Mouse (Mus musculus) 3T3-L1 (cell line): ENCODE data around the gene Scml4.

ENCODE experiments used
- DNase-seq: peaks from one replicate; pipeline ENCODE4 v3.0.0-alpha.2; 2015; ENCODE audit warnings: low read depth, low spot score

Scml4 gene

GRCm38 (mm10) chr10:42860159-42860911 is at the start of gene Scml4:
Scml4 (plus strand) TSS chr10:42860370.
- DNase-seq = peak; percentile 82

GRCm38 (mm10) chr10:42825923-42826322 is 34.2 kb upstream of the Scml4 start:
- DNase-seq = no peak

DNA sequence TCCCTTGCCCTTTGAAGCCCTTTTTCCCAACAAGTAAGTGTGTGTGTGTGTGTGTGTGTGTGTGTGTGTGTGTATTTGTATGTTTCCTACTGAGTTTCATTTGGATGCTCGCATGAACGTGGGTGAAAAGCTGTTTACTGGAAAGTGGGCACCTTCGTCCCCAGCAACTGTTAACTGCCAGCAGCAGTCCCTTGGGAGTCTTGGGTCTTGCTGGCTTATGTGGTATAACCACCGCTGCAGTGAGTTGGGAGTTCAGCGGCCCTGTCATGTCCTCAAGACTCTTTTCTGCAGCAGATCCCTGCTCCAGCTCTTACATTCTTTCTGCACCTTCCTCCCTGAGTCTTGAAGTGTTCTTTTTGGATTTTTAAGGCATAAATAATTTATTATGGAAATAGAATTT is 33.0 kb upstream of the Scml4 start:
- DNase-seq = no peak

DNA sequence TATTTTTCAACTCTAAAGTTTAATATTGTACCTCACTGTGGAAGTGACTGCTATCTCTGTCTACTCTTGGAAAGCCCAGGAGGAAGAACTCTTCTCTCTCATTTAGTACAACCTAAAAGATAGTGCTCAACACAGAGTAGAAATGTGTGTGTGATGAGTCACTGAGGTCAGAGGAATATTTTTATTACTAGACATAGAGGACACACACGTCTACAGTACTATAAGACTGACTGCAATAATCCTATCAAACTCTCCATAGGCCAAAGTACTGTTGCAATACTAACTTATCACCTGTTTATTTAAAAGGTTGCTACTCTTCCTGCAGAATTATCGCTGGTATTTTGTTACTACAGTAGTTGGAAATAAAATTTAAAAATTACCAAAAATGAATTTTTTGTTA is 30.2 kb upstream of the Scml4 start:
- peak; percentile 10 for DNase-seq

GRCm38 (mm10) chr10:42830409-42830808 is 29.8 kb upstream of the Scml4 start:
- DNase-seq = no peak

DNA sequence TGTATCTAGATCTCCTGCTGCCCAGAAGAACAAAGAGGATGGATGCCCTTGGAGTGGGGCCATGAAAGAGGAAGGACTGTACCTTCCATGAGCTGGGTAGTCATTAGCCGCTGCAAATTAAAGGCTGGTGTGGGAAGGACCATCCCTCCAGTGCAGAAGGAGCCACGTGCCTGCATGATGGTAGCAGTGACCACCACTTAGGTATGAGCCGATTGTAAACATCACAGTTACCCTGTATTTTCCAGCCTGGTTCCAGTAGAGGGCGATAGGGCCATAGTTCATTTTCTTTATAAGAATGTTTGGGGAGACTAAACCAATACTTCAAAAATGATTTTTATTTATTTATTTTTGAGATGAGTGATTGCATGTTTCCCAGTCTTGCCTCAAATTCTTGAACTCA is 27.5 kb upstream of the Scml4 start:
- DNase-seq = peak; percentile 50

DNA sequence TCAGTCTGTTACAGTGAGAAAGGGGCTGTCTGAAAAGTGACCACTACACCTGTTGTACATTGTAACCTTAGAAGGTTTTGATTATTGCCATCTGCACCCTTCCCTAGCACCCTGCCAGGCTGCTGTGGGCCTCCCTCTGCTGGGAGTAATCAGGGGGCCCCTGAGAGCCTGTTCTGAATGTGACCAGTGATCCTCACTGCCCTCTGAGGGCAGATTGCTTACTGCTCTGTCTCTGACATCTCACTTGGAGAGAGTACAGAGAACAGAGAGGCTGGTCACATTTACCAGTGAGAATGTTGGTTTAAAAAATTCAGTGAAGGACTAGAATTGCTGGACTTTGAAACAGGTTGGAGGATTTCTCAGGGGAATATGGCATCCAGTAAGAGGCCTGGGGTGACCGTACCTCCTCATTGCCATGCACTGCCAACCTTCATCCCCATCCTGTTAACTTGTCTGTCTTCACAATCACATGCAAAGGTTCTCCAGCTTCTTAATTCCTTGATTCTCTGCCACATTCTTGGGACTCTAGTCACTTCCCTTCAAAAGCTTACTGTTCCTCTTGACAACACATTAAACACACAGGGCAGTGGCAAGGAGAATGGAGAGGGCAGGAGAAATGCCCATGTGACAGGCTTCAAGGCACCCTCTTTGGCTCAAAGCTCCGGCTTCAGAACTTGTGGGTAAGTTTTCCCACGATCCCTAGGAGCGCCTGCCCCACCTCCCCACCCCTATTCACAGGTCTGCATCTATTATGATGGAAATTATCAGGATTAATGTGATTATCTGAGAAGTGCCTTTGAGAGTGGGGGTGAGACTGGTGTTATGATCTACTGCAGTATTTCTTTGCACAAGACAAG is 26.1 kb upstream of the Scml4 start:
- DNase-seq = peak; percentile 66

GRCm38 (mm10) chr10:42838106-42838505 is 22.1 kb upstream of the Scml4 start:
- DNase-seq = no peak

DNA sequence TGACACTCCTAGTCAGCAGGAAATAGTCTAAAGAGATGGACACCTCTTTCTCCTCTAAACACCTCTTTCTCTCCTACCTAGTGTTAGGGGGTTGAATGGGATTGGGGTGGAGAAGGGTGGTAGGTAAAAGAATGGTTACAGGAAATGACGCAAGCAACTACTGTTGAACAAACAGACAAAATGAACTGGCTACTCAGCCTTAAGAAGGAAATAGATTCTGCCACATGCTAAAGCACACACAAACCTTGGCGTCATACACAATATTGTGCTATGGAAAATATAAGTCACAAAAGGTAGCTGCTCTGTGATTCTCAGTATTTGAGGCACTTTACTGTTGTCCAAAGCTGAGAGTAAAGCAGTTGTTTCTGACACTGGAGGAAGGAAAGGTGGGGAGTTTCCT is 21.4 kb upstream of the Scml4 start:
- DNase-seq = no peak

DNA sequence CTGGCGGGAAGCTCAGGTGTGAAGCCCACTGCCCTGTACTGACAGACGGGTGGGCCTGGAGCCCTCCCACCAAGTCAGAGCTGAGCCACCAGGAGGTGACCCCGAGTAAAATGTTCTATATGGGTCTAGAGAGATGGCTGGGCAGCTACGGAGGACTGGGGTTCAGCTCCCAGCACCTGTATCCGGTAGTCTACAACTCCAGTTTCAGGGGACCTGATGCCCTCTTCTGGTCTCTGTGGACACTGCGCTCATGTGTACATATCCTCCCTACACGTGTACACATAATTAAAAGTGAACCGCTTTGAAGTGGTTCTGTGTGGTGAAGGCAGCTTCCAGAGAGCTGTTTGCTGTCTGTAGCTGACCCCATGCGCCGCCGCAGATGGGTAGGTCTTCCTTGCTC is 20.1 kb upstream of the Scml4 start:
- DNase-seq = no peak

- DNase-seq = peak; percentile 21
These were observed 18.5 kb upstream of the Scml4 start for GRCm38 (mm10) chr10:42841531-42842195.

DNA sequence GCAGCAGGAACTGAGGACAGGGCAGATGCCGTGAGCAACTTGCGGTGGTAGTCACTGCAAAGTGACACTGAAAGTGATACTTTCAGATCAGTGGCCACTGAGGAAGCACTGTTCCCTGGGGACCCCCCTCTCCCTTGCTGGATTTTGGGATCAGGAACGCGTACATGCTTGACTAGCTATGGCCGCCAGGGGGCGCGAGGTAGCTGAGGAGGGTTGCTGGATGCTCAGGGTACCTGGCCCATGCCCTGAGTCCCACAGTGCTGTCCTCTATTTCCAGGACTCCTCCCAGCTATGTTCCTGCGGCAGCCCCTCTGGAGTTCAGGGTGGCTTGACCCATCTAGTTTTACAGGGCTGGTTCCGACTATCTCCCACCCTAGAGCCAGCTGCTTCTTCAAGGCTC is 17.8 kb upstream of the Scml4 start:
- peak; percentile 59 for DNase-seq

- peak; percentile 6 for DNase-seq
These were observed 16.8 kb upstream of the Scml4 start for GRCm38 (mm10) chr10:42843416-42843815.

- no peak for DNase-seq
These were observed 14.7 kb upstream of the Scml4 start for GRCm38 (mm10) chr10:42845480-42845879.

DNA sequence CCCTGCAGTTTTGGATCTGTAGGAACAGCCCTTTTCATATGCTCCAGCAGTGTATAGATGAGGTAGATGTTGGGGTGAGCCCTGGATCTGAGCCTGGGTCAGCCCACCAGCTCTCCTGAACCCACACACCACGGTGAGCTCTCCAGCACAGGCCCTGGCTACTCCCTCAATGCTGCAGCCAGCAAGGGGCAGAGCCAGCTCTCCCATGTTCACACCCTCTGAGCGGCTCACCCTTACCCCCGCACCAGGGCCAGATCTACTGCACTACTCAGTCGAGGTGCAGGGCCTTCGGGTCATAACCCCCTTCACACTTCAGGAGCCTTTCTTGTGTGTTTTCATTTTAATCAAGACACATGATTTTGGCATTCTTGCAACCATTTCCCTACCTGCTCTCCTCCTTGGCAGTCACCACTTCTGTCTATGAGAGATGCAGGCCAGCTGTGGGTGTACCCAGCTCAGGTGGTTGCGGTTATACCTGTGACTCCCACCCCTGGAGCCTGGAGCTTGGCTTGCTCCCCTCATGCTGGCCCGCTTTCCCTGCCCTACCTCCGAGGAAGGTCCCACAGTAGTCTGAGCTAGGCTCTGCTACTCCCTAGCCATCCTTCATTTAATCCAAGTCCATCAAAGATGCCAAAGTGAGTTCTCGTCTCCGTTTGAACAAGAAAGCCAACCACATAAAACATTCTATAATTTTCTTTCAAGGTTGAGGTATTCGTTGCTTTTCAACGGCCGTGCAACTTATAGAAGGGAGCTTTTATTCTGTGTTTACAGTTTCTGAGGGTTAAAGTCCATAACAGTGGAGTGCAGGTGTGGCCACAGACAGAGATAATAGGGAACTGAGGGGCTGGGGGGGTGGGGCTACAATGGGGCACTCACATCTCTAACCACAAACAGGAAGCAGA is 11.7 kb upstream of the Scml4 start:
- no peak for DNase-seq

DNA sequence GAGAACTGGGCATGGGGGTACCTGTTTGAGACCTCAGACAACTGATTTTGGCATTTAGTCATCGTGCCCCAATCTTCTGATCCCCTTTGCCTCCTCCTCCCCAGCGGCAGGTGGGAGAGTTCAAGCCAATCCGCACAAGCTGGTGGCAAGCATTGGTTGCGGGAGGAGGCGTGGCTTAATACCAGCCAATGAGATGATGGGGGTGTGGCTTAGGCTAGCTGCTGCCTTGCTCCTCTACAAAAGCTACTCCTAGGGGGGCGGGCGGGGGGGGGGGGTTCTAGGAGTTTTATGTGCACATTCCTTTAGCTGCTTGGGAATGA is 11.1 kb upstream of the Scml4 start:
- DNase-seq = no peak

- DNase-seq = no peak
These were observed 5.3 kb upstream of the Scml4 start for GRCm38 (mm10) chr10:42854838-42855237.

DNA sequence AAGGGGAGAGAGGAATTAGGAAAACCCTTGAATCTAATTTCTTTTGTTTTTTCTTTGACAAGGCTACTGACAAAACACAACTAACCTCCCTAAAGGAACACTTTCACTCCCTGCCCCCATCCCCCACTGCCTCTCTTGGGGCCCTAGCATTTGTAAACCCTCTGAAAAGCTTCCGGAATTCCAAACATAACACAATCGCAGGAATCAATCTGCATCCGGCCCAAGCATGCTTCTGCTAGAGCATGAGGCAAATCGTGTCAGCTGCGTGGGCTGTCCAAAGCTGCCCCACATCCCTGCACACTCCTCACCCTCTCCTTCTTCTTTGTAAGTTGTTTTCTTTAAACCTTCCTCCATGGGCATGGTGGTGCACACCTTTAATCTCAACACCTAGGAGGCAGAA is 4.9 kb upstream of the Scml4 start:
- no peak for DNase-seq

- DNase-seq = no peak
These were observed 3.6 kb upstream of the Scml4 start for GRCm38 (mm10) chr10:42856574-42856973.

- DNase-seq = peak; percentile 52
These were observed 3.1 kb upstream of the Scml4 start for GRCm38 (mm10) chr10:42857021-42857420.

DNA sequence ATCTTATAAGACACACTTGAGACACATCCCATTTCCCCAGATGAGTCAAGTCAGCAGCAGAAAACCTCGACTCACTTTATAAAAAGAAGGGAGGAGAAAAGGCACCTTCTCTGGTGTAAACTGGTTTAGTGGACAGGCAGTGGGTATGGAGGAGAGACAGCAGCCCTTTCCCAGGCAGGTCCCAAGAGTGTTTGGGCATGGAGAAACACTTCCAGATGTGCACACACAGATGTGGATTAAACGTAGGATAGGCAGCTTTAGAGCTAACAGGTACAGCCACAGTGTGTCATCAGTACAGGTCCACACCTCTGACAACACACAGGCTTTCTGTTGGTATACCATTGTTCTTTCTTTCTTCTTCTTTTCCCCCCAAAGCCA is 400 bp upstream of the Scml4 start:
- DNase-seq = peak; percentile 63

GRCm38 (mm10) chr10:42861446-42861845 is 1.3 kb downstream of the Scml4 start:
- DNase-seq = no peak
